Mouse (Mus musculus): ENCODE data around the gene Rnf39.

DNA sequence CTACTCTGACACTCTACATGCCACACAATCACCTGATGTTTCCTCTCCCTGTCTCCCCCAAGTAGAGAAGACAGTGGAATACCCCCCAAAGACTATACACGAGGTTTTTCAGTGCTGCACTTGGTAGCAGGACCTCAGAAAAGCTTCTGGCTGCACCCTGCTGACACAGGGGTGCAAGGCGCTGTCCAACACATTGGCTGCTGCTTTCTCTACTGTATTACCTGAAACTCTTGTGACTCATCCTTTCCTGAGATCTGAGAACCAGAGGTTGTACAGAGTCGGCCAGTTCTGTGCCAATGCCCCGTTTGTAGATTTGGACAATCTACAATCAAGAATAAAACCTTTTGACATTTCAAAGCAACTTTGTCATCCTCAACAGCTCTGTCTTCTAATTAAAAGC is 32.9 kb upstream of the Rnf39 start:
- TF ChIP-seq CTCF (IDR thresholded peaks at IDR 0.05; ENCODE audit: borderline replicate concordance, insufficient read depth, low read length) (no peak), POLR2A (IDR thresholded peaks at IDR 0.05; ENCODE audit: low read depth, low read length) (no peak)

Data from embryonic fibroblast, embryonic 13.5 days (primary cell).